Mouse (Mus musculus) neural tube, embryonic 12.5 days (tissue): Measurements from ENCODE around the gene Zfp787. TPM values are rescaled to one million over a fixed set of nuclear protein-coding genes. Genes with fewer than 3 reads are reported as not detected.

Experiments
- ATAC-seq: fragments of 200-750 bp; cut with Nextera tagmentation; 2 replicates; pipeline ENCODE4 v1.8.0; 2017; ENCODE audit warnings: low read depth, mild to moderate bottlenecking, moderate TSS enrichment, moderate library complexity; ENCODE audit not compliant: low FRiP score
- H3K27ac ChIP-seq: fragments of 300-500 bp; sonication (generic); 2 replicates; pipeline ENCODE4 v1.5.1; 2016
- H3K27me3 ChIP-seq: fragments of 300-500 bp; sonication (generic); replicated peaks from 2 replicates; pipeline ENCODE4 v1.6.1; 2016; ENCODE audit warnings: mild to moderate bottlenecking
- H3K36me3 ChIP-seq: fragments of 300-500 bp; sonication (generic); 2 replicates; pipeline ENCODE4 v1.6.1; 2016; ENCODE audit warnings: mild to moderate bottlenecking
- H3K4me1 ChIP-seq: fragments of 300-500 bp; sonication (generic); 2 replicates; pipeline ENCODE4 v1.6.1; 2016
- H3K4me2 ChIP-seq: fragments of 300-500 bp; sonication (generic); replicated peaks from 2 replicates; pipeline ENCODE4 v1.6.1; 2016; ENCODE audit warnings: mild to moderate bottlenecking
- H3K4me3 ChIP-seq: fragments of 300-500 bp; sonication (generic); 2 replicates; pipeline ENCODE4 v1.5.1; 2016
- H3K9ac ChIP-seq: fragments of 300-500 bp; sonication (generic); 2 replicates; pipeline ENCODE4 v1.6.1; 2016; ENCODE audit warnings: mild to moderate bottlenecking
- H3K9me3 ChIP-seq: fragments of 300-500 bp; sonication (generic); 2 replicates; pipeline ENCODE4 v1.6.1; 2016; ENCODE audit warnings: mild to moderate bottlenecking
- WGBS: fragments of 180-500 bp; shearing (Covaris S2); methylation state at CpG from one replicate; pipeline ENCODE4 v1.1.7; 2016; 5-methylcytosine and 5-hydroxymethylcytosine counted together
- polyA plus RNA-seq: library from polyadenylated mRNA; unstranded; fragments of >200 nt; fragmentation: Nextera tagmentation; extraction: Ambion mirVana; gene quantifications from 2 replicates; pipeline ENCODE4 v1.2.1, GENCODE M21; 2016

The Zfp787 gene
- polyA plus RNA-seq: 36.4 and 37.0 TPM in 2 replicates

- WGBS: under 1% methylated on average over 54 of the region's 54 CpGs
These were observed at the start of gene Zfp787 for GRCm38 (mm10) chr7:6155901-6156411. TSS of gene Zfp787 (minus strand) at chr7:6155997.

DNA sequence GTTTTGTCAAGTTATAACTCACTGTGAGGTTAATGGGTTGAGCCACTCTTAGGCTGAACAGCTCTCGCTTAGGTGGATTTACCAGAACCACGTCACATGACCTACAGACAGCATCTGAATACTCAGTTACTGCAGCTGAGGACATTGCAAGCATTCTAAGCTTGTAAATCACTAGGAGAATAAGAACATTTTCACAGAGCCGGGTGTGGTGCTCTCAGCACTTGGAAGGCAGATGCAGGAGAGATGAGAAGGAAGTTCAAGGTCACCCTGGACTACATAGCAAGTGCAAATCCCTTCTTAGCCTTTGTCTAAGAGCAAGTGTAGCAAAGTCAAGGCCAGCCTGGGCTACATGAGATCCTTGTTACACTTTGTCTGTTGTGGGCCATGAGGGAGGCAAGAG lies 48.4 kb upstream of the Zfp787 start:
- no peak overlapping the region for H3K27ac ChIP-seq
- 85% methylated on average over 3 of the region's 3 CpGs for WGBS
- no peaks in the 10 kb centered on the region for H3K4me1 ChIP-seq
- no peak overlapping the region for H3K4me3 ChIP-seq
- no peak overlapping the region for H3K9ac ChIP-seq
- H3K4me2 ChIP-seq: no peak overlapping the region
- ATAC-seq: no peak
- no peaks in the 10 kb centered on the region for H3K36me3 ChIP-seq
- no peaks in the 10 kb centered on the region for H3K27me3 ChIP-seq
- peaks cover 9% of the 10 kb centered on the region; the same call in 1 of the 2 replicates for H3K9me3 ChIP-seq

More at GRCm38 (mm10) chr7:6155901-6156411, at the start of gene Zfp787:
- Histone ChIP-seq H3K27me3 (no peaks in the 10 kb centered on the region), H3K9me3 (no peaks in the 10 kb centered on the region), H3K27ac (peak within 1 kb of the TSS; percentile 66; the same call in 1 of the 2 replicates), H3K4me1 (peaks cover 26% of the 10 kb centered on the region), H3K4me2 (peak within 1 kb of the TSS; percentile 96), H3K36me3 (no peaks in the 10 kb centered on the region), H3K4me3 (peak within 1 kb of the TSS; percentile 78), H3K9ac (peak within 1 kb of the TSS; percentile 84)
- ATAC-seq: peak; percentile 97

DNA sequence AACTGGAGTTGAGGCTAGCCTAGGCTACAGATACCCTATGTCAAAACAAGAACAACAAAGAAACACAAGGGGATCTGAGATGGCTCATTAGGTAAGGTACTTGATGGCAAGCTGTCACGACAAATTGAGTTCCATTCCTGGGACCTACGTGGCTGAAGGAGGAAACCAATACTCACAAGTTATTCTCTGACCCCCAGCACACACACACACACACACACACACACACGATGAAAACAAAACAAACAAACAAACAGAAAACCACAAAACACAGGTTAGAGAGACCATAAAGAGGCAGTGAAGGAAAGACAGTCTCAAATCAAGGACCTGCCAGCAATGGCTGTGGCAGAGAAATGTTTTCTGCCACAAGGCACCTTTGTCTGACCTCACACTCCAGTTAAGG lies 41.0 kb upstream of the Zfp787 start, which contains the start of gene Galp:
Galp (plus strand) TSS at position 301 of the 400 bp plus-strand sequence.
- H3K36me3 ChIP-seq: no peaks in the 10 kb centered on the region
- H3K9ac ChIP-seq: no peak within 1 kb of the TSS
- H3K9me3 ChIP-seq: 0 out of 2 replicates have a peak, but pooled peaks cover 9% of the 10 kb centered on the region
- H3K27me3 ChIP-seq: no peaks in the 10 kb centered on the region
- H3K27ac ChIP-seq: no peak within 1 kb of the TSS
- ATAC-seq: no peak
- H3K4me1 ChIP-seq: no peaks in the 10 kb centered on the region
- WGBS: 56% methylated on average over 3 of the region's 3 CpGs
- no peak within 1 kb of the TSS for H3K4me3 ChIP-seq
- H3K4me2 ChIP-seq: no peak within 1 kb of the TSS

DNA sequence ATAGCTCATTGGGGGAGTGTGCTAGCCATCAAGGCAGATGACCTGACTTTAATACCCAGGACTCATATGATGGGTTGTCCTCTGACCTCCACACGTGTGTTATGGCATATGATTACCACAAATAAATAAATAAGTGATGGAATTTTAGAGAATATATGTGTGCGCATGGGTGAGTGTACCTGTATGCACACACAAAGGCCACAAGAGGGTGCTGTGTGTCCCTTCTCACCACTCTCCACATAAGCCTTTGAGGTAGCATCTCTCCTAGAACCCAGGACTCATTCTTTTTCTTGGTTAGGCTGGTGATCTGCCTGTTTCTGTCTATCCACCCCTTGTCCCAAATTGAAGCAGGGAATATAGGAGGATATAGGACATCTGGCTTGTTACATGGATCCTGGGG lies 40.0 kb upstream of the Zfp787 start:
- 46% methylated on average over 2 of the region's 2 CpGs for WGBS
- Histone ChIP-seq H3K4me1 (no peaks in the 10 kb centered on the region), H3K27me3 (no peaks in the 10 kb centered on the region), H3K4me2 (no peak overlapping the region), H3K27ac (no peak overlapping the region), H3K9me3 (0 out of 2 replicates have a peak, but pooled peaks cover 9% of the 10 kb centered on the region), H3K4me3 (no peak overlapping the region), H3K9ac (no peak overlapping the region), H3K36me3 (no peaks in the 10 kb centered on the region)
- ATAC-seq: no peak

DNA sequence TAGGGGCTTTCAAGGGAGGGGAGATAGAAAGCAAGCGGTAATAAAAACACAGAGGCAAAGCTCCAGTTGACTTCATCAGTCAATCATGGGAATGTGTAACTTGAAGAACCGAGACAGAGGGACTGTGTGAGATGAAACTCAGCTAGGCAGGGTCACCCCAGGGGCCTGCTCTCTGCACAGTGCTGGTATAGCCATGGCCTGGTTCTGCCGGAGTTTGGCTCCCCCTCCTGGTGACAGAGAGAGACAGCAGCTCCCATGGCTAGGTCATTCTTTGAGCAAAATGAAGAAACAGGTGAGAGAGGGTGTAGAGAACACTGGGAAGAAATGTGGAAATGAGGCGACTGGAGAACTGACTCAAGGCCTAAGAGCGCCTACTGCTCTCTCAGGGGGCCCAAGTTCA lies 38.3 kb upstream of the Zfp787 start:
- Histone ChIP-seq H3K4me3 (no peak overlapping the region), H3K9me3 (no peaks in the 10 kb centered on the region), H3K4me2 (no peak overlapping the region), H3K36me3 (peaks cover 15% of the 10 kb centered on the region), H3K4me1 (no peaks in the 10 kb centered on the region), H3K27me3 (no peaks in the 10 kb centered on the region), H3K9ac (no peak overlapping the region), H3K27ac (no peak overlapping the region)
- WGBS: 17% methylated on average over 5 of the region's 5 CpGs
- peak; percentile 85 for ATAC-seq

DNA sequence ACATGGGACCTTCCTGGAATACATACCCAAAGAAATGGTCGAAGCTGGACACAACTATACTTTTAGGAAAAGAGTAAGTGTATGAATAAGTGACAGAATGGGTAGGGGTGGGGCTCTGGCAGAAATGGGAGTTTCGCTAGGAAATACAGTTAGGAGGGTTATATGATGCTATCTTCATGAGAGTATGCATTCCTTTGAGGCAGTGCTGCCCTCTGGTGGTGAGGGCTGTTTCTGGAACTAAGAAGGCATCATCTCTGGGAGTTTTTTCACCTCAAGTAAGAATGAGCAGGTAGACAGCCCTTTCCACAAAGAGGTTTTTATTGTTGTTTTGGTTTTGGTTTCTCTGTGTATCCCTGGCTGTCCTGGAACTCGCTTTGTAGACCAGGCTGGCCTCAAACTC lies 35.6 kb upstream of the Zfp787 start:
- peaks cover 42% of the 10 kb centered on the region for H3K36me3 ChIP-seq
- no peak overlapping the region for H3K4me2 ChIP-seq

DNA sequence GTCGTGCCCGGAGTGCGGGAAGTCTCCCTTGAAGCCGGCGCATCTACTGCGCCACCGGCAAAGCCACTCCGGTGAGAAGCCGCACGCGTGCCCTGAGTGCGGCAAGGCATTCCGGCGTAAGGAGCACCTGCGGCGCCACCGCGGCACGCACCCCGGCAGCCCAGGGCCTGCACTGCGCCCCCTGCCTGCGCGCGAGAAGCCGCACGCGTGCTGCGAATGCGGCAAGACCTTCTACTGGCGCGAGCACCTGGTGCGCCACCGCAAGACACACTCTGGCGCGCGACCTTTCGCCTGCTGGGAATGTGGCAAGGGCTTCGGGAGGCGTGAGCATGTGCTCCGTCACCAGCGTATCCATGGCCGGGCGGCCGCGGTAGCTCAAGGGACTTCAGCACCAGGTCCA lies 33.7 kb upstream of the Zfp787 start:
- H3K4me2 ChIP-seq: no peak overlapping the region; the same call in 1 of the 2 replicates
- H3K27me3 ChIP-seq: no peaks in the 10 kb centered on the region
- no peak overlapping the region for H3K4me3 ChIP-seq
- H3K36me3 ChIP-seq: peaks cover 58% of the 10 kb centered on the region
- WGBS: 49% methylated on average over 45 of the region's 45 CpGs
- H3K4me1 ChIP-seq: no peaks in the 10 kb centered on the region
- no peak overlapping the region for H3K27ac ChIP-seq
- no peak overlapping the region for H3K9ac ChIP-seq
- H3K9me3 ChIP-seq: no peaks in the 10 kb centered on the region
- ATAC-seq: no peak

More for the DNA sequence above, 35.6 kb upstream of the Zfp787 start:
- WGBS: 52% methylated on average over 3 of the region's 3 CpGs
- Histone ChIP-seq H3K27ac (no peak overlapping the region), H3K9me3 (no peaks in the 10 kb centered on the region), H3K4me3 (no peak overlapping the region), H3K4me1 (no peaks in the 10 kb centered on the region), H3K27me3 (no peaks in the 10 kb centered on the region), H3K9ac (no peak overlapping the region)
- no peak; the same call in 1 of the 2 replicates for ATAC-seq

DNA sequence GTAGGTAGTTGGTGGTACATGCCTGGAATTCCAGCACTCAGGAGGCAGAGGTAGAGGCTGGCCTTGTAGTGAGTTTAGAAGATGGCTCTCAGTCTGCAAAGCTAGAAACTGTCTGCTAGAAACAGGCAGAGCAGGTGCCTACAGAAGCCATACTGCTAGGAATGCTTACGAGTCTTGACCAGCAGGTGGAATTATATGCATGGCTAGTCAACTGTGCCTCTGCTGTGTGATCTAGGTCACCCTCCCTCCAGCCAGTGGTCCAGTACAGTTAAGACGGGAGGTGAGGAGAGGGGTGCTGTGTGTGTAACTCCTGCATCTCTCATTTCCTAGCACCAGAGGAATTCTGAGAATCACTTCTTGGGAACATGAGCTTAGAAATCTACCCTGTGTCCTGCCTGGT lies 31.0 kb upstream of the Zfp787 start:
- H3K9me3 ChIP-seq: no peaks in the 10 kb centered on the region
- no peak for ATAC-seq
- WGBS: 91% methylated on average over 2 of the region's 2 CpGs

GRCm38 (mm10) chr7:6186176-6186575 lies 30.4 kb upstream of the Zfp787 start:
- Histone ChIP-seq H3K4me3 (no peak overlapping the region), H3K27ac (no peak overlapping the region), H3K36me3 (peaks cover 72% of the 10 kb centered on the region), H3K9me3 (no peaks in the 10 kb centered on the region), H3K4me1 (no peaks in the 10 kb centered on the region), H3K9ac (no peak overlapping the region), H3K27me3 (no peaks in the 10 kb centered on the region), H3K4me2 (no peak overlapping the region)
- no peak for ATAC-seq
- 98% methylated on average over 2 of the region's 2 CpGs for WGBS

More for the DNA sequence above, 31.0 kb upstream of the Zfp787 start:
- H3K4me2 ChIP-seq: no peak overlapping the region
- peaks cover 70% of the 10 kb centered on the region for H3K36me3 ChIP-seq
- no peaks in the 10 kb centered on the region for H3K4me1 ChIP-seq
- H3K27ac ChIP-seq: no peak overlapping the region
- no peaks in the 10 kb centered on the region for H3K27me3 ChIP-seq
- no peak overlapping the region for H3K9ac ChIP-seq
- no peak overlapping the region for H3K4me3 ChIP-seq

DNA sequence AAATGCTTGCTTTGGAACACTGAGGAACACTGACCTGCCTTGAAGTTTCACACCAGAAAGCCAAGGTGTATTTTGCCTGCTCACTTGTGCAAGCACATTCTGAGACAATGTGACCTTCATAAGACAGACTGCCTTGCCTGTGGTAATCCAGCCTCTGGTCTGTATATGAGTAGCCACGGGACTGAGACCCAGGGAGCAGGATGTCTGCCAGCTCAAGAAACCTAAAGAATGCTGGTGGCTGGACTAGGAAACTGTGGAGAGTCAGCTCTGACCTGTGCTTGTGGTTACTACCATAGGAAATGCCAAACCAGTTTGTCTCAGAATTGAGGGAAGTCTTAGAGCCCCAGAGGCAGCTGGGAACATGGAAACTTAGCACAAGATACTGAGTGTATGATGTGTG lies 29.6 kb upstream of the Zfp787 start:
- no peak for ATAC-seq
- 93% methylated on average over 1 of the region's 1 CpGs for WGBS
- Histone ChIP-seq H3K4me2 (no peak overlapping the region), H3K9ac (no peak overlapping the region), H3K9me3 (no peaks in the 10 kb centered on the region), H3K4me3 (no peak overlapping the region), H3K27me3 (no peaks in the 10 kb centered on the region), H3K4me1 (no peaks in the 10 kb centered on the region), H3K27ac (no peak overlapping the region), H3K36me3 (peaks cover 69% of the 10 kb centered on the region)

DNA sequence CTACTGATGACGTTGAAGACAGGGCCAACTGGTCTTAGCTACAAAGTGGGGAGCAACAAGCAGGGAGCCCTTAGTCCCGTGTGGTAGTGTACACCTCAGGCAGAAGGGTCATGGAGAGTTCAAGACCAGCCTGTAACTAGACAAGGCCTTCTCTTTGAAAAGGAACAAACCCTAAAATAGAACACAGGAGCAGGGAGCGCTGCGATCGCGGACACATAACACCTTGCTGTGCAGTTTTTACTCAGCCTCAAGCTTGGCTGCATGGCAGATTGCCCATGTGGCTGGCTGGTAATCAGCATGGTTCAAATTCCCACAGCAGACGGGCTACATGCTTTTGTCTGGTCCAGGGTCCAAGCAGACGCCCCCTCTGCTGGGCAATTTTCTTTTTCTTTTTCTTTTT lies 28.7 kb upstream of the Zfp787 start:
- H3K4me3 ChIP-seq: no peak overlapping the region
- no peaks in the 10 kb centered on the region for H3K27me3 ChIP-seq
- peaks cover 64% of the 10 kb centered on the region for H3K36me3 ChIP-seq
- no peak overlapping the region for H3K9ac ChIP-seq
- WGBS: 93% methylated on average over 8 of the region's 8 CpGs
- no peaks in the 10 kb centered on the region for H3K9me3 ChIP-seq
- H3K4me2 ChIP-seq: no peak overlapping the region
- H3K27ac ChIP-seq: no peak overlapping the region
- ATAC-seq: no peak
- no peaks in the 10 kb centered on the region for H3K4me1 ChIP-seq

DNA sequence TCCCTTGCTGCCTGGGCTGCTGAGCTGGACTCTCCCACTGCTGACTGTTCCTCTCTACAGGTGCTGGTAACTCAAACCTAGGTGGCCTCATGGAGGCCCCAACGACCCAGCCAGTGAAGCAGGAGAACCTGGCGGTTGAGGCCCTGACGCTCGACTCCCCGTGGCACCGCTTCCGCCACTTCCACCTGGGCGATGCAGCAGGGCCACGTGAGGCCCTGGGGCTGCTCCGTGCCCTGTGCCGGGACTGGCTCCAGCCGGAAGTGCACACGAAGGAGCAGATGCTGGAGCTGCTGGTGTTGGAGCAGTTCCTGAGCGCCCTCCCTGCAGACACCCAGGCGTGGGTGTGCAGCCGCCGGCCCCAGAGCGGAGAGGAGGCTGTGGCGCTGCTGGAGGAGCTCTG lies 28.0 kb upstream of the Zfp787 start:
- Histone ChIP-seq H3K4me3 (no peak overlapping the region), H3K27ac (no peak overlapping the region), H3K4me1 (no peaks in the 10 kb centered on the region), H3K27me3 (no peaks in the 10 kb centered on the region), H3K4me2 (no peak overlapping the region), H3K9ac (no peak overlapping the region), H3K9me3 (no peaks in the 10 kb centered on the region), H3K36me3 (peaks cover 57% of the 10 kb centered on the region)
- no peak for ATAC-seq
- whole genome bisulfite sequencing: 94% methylated on average over 19 of the region's 19 CpGs

- Histone ChIP-seq H3K27me3 (no peaks in the 10 kb centered on the region), H3K36me3 (peaks cover 50% of the 10 kb centered on the region), H3K9me3 (no peaks in the 10 kb centered on the region), H3K4me1 (no peaks in the 10 kb centered on the region), H3K27ac (no peak overlapping the region), H3K4me3 (no peak overlapping the region), H3K9ac (no peak overlapping the region), H3K4me2 (no peak overlapping the region)
- ATAC-seq: no peak
These were observed 27.1 kb upstream of the Zfp787 start for GRCm38 (mm10) chr7:6182882-6183281.
